Mouse (Mus musculus) olfactory bulb, adult 2 months (tissue): ENCODE measurements around the gene Siah3.

ENCODE experiments used
- CTCF ChIP-seq: fragments of 200-500 bp; IDR thresholded peaks from 2 replicates; pipeline ENCODE4 v1.5.1; 2012; ENCODE audit warnings: low read depth, mild to moderate bottlenecking, low read length, moderate library complexity; ENCODE audit not compliant: insufficient read depth
- POLR2A ChIP-seq: fragments of 200-500 bp; IDR thresholded peaks from 2 replicates; pipeline ENCODE4 v1.6.1; 2012; ENCODE audit warnings: mild to moderate bottlenecking, low read depth, low read length, moderate library complexity; ENCODE audit not compliant: insufficient read depth

DNA sequence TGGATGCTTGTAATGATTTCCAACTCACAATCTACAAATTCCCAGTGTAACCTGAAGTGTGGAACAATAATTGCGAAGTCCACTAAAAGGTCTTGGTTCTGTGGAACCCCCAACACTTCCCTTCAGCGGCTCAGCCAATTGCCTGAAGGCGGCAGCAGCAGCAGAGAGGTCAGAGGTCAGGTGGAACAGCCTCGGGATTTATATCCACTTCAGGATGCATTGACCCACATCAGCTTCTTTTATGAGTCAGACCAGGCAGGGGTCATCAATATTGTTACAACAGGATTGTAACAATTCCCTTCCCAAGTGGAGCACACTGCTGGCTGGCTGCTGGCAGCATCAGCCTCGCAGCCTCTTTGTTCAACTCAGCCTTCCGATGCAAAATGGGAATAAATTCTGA, 39.1 kb downstream of the Siah3 start:
- no peak for TF ChIP-seq CTCF
- TF ChIP-seq POLR2A: no peak
